Mouse (Mus musculus) megakaryocyte, adult 5-6 weeks (primary cell): ENCODE results near the gene Ciao2a. TPM values are rescaled to one million over a fixed set of nuclear protein-coding genes. Genes with fewer than 3 reads are reported as not detected.
A peak's percentile ranks its signal among the peaks of the same experiment; 100 is the strongest.

Experiments
- ATAC-seq: 2 replicates; pipeline ENCODE4 v1.8.0; 2016; ENCODE audit warnings: mild to moderate bottlenecking, inconsistent platforms; ENCODE audit not compliant: poor library complexity, severe bottlenecking
- total RNA-seq, 2 experiments: library from RNA; stranded (forward) in 1 of 2; stranded (reverse) in 1 of 2; fragments of 153-499, 151-499 nt in 1 of 2; fragments of 221-1000, 200-1000 nt in 1 of 2; gene quantifications; 2 replicates each; pipeline versions ENCODE4 v1.2.3 to v1.2.4; 2015 to 2017

Ciao2a gene
- total RNA-seq (2015) (383 and 455 TPM in 2 replicates), total RNA-seq (2017) (259 and 261 TPM in 2 replicates)

- ATAC-seq: peak; percentile 75
These were observed at the start of gene Ciao2a, which contains the start of gene Snx1 for GRCm38 (mm10) chr9:66126456-66127192. Ciao2a (plus strand) TSS chr9:66126611. Snx1 (minus strand) TSS chr9:66126587.

DNA sequence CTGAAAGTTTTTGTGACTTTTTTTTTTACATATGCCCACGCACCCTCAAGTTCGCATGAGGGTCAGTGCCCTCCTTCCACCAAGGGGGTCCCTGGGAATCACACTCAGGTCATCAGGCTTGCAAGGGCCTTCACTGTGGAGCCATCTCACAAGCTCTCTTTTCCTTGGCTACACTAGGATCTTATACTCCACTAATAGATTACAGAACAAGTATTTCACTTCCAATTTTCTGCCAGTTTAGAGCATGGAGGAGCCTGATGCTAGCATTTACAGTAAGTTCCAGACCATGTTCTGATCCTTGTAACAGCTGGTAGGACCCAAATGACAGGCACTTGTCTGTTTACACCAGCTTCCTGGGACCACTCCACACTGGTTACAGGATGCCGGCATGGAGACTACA is 48.3 kb upstream of the Ciao2a start:
- ATAC-seq: no peak

- ATAC-seq: no peak
These were observed 47.9 kb upstream of the Ciao2a start for GRCm38 (mm10) chr9:66078493-66078892.

GRCm38 (mm10) chr9:66080804-66081459 is 45.5 kb upstream of the Ciao2a start:
- no peak for ATAC-seq

- peak; percentile 67 for ATAC-seq
These were observed 44.4 kb upstream of the Ciao2a start for GRCm38 (mm10) chr9:66081999-66082398.

- no peak for ATAC-seq
These were observed 42.2 kb upstream of the Ciao2a start for GRCm38 (mm10) chr9:66084171-66084570.

- no peak for ATAC-seq
These were observed 39.3 kb upstream of the Ciao2a start for GRCm38 (mm10) chr9:66087062-66087461.

- no peak; the same call in 1 of the 2 replicates for ATAC-seq
These were observed 38.0 kb upstream of the Ciao2a start for GRCm38 (mm10) chr9:66088411-66088810.

DNA sequence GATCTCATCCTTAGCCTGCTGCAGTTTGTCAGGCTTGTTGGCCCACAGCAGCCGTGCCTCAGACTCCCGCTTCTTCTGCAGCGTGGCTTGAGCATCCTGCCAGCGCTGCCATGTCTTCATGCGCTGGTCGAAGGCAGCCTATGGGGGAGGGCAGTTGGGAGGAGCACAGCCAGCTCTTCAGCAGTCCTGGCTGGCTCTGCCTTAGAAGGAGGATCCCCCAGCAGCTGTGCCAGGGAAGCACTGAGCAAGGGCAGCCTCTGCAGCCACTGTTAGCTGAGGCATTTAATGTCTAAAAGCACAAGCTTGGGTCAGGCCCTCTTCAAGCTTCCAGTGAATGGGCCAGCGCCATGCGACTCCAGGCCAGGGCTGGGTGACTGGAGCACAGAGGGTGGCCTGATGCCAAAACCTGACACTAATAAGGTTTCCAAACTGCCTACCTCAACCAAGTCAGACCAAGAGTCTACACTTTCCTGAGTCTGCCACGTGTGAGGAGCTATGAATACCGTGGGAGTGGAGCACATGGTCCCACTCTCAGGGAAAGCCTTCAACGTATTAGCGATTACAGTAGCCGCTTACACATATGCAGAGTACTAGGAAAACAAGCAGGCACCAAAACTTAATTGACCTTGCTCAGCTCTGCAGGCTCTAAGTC is 35.7 kb upstream of the Ciao2a start:
- no peak for ATAC-seq

- ATAC-seq: no peak
These were observed 34.8 kb upstream of the Ciao2a start for GRCm38 (mm10) chr9:66091327-66092231.

DNA sequence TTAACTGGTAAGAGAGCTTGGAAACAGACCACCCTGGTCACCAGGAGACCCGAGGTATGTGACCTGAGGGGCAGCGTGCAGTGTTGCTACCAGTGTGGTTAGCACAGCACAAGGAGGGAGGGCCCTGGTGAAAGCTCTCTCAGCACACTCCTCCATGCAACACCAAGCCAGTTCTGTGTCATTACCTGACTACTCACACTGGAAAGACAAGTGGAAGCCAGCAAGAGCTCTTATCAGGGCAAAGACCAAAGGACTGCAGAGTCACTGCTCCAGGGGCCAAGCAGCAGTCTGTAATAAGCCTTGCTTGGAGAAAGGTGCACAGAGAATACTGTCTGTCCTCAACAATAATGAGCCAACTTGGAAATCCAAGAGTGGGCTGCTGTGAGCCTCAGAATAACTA is 33.7 kb upstream of the Ciao2a start:
- no peak for ATAC-seq

DNA sequence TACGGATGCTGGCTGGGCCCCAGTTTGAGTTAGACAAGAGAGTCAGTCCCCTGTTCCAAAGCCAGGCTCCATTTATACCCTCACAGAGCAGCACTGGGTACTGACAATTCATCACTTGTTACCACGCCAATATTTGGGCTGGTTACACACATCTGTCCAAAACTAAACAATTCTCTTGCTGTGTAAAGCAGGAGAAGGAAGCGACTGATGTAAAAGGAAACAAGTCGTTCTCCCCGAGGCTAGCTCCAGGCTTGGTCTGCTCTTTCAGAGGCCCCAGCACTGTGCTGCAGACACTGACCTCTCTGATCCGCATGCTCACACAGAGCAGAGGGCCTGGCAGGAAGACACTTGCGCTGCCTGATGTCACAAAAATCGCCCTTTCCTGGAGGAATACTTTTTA is 24.8 kb upstream of the Ciao2a start:
- no peak for ATAC-seq

DNA sequence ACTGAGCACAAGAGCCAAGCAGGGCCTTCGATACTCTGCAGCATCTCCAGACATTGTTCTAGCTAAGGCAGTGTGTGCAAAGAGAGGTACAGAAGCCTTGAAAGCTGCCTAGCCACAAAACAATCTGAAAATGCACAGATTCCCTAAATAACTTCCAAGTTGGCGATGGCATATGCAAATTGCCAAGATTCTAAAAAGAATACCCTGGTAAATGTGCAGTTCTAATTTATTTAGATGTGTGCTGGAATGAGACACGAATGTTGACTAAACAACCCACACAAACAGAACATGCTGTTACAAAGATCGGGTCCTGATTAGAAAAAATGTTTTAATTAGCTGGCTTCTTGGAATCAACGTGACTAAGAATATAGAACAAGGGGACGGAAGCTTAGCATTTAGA is 23.7 kb upstream of the Ciao2a start:
- ATAC-seq: no peak

- ATAC-seq: no peak
These were observed 21.8 kb upstream of the Ciao2a start for GRCm38 (mm10) chr9:66104601-66105000.

- ATAC-seq: no peak
These were observed 21.2 kb upstream of the Ciao2a start for GRCm38 (mm10) chr9:66105168-66105567.

DNA sequence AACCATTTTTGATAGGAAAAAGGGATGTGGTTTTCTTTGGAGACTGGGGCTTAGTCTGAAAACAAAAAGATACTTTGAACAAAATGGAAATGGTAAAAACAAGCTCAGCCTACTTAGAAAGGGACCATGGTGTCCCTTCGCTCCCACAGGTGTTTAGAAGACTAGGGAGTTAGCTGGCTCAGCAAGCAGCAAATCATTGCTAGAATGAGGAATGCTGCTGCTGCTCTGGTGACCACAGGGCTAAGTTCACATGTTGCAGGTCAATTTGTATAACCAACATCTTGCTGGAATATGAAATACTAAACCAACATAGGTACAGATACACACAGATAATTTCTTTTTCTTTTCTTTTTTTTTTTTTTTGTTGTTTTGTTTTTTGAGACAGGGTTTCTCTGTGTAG is 16.8 kb upstream of the Ciao2a start:
- ATAC-seq: no peak

- no peak for ATAC-seq
These were observed 16.3 kb upstream of the Ciao2a start for GRCm38 (mm10) chr9:66110126-66110525.

DNA sequence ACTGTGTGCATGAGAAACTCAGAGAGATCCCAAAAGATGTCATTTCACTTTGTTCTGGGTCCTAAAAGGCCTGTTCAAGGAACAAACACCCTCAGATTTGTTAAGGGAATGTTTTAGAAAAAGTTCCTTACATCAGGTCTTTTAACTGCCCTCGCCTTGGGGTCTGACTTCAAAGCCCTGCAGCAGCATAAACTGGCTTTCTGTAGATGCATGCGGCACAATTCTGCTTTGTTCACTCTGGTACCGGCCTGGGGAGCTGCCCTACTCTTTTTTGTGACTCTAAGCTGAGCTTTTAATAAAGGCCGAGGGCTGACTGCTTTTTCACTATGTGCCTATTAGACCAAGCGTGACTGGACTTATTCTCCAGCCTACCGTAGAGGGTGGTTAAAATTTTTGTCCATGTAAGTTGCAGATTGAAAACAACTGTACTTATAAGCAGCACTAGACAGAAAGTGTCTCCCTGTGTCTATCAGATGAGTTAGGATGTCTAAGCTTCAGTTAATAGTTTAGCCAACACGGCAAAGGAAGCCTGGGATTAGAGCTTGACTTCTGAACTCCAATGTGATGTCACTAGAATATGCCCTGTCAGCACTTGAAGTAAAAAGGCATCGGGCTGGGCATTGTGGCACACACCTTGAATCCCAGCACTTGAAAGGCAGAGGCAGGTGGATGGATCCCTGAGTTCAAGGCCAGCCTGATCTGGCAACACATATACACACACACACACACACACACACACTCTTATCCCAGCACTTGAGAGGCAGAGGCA is 15.6 kb upstream of the Ciao2a start:
- ATAC-seq: no peak

GRCm38 (mm10) chr9:66114341-66114740 is 12.1 kb upstream of the Ciao2a start:
- peak; percentile 95 for ATAC-seq

DNA sequence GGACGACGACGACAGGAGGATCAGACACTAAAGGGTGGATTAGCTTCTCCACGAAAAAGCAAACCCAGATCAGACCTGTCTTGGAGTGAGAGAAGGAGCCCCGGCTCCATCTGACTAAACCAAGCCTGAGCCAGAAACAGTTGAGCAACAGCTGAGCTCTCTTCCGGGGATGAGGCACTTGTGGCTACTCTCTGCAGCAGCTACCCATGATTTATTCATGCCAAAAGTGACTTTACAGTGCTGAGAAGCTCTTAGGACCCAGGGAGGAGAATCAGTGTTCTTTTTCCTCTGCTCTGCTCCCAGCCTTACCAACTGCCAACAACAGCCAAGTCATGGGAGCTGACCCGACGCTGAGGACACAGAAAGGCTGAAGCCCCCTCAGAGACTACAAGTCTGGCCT is 9.5 kb upstream of the Ciao2a start:
- ATAC-seq: no peak
